Mouse (Mus musculus) limb, embryonic 11.5 days (tissue): Measurements from ENCODE around the gene Ensa. TPM values are rescaled to one million over a fixed set of nuclear protein-coding genes. Genes with fewer than 3 reads are reported as not detected.
A peak's percentile ranks its signal among the peaks of the same experiment; 100 is the strongest.

ENCODE experiments used
- ATAC-seq: fragments of 200-750 bp; cut with Nextera tagmentation; 2 replicates; pipeline ENCODE4 v1.8.0; 2017; ENCODE audit warnings: low read depth; ENCODE audit not compliant: insufficient number of reproducible peaks, low FRiP score, low TSS enrichment
- DNase-seq: peaks from one replicate; pipeline ENCODE4 v3.0.0-alpha.2; 2015; ENCODE audit warnings: low spot score
- H3K27ac ChIP-seq: fragments of 300-500 bp; sonication (generic); replicated peaks from 2 replicates; pipeline ENCODE4 v1.5.1; 2014; ENCODE audit warnings: low read depth, mild to moderate bottlenecking, low read length
- H3K27me3 ChIP-seq: fragments of 300-500 bp; sonication (generic); 2 replicates; pipeline ENCODE4 v1.6.1; 2014; ENCODE audit warnings: mild to moderate bottlenecking, low read length, mixed read lengths; ENCODE audit not compliant: control insufficient read depth, insufficient read depth
- H3K36me3 ChIP-seq: fragments of 300-500 bp; sonication (generic); 2 replicates; pipeline ENCODE4 v1.6.1; 2014; ENCODE audit warnings: mild to moderate bottlenecking, low read length, moderate library complexity, mixed read lengths; ENCODE audit not compliant: control insufficient read depth, insufficient read depth
- H3K4me1 ChIP-seq: fragments of 300-500 bp; sonication (generic); 2 replicates; pipeline ENCODE4 v1.6.1; 2014; ENCODE audit warnings: low read length, mixed read lengths; ENCODE audit not compliant: control insufficient read depth, insufficient read depth
- H3K4me2 ChIP-seq: fragments of 300-500 bp; sonication (generic); 2 replicates; pipeline ENCODE4 v1.6.1; 2014; ENCODE audit warnings: low read depth, mild to moderate bottlenecking, moderate library complexity; ENCODE audit not compliant: severe bottlenecking
- H3K4me3 ChIP-seq: fragments of 300-500 bp; sonication (generic); 2 replicates; pipeline ENCODE4 v1.5.1; 2014; ENCODE audit warnings: low read depth, low read length
- H3K9ac ChIP-seq: fragments of 300-500 bp; sonication (generic); 2 replicates; pipeline ENCODE4 v1.6.1; 2014; ENCODE audit warnings: mild to moderate bottlenecking, low read length
- H3K9me3 ChIP-seq: fragments of 300-500 bp; sonication (generic); 2 replicates; pipeline ENCODE4 v1.6.1; 2016; ENCODE audit warnings: low read length; ENCODE audit not compliant: control insufficient read depth
- WGBS: fragments of 180-500 bp; shearing (Covaris S2); extraction: QIAGEN DNeasy Blood & Tissue Kit; methylation state at CpG from one replicate; pipeline ENCODE4 v1.1.7; 2014; 5-methylcytosine and 5-hydroxymethylcytosine counted together
- polyA plus RNA-seq: library from polyadenylated mRNA; unstranded; fragments of >200 nt; fragmentation: Nextera tagmentation; extraction: Ambion mirVana; gene quantifications from 2 replicates; pipeline ENCODE4 v1.2.1, GENCODE M21; 2014

The Ensa gene
- polyA plus RNA-seq, 1 experiment from 2014 or later = 78.7 TPM

DNA sequence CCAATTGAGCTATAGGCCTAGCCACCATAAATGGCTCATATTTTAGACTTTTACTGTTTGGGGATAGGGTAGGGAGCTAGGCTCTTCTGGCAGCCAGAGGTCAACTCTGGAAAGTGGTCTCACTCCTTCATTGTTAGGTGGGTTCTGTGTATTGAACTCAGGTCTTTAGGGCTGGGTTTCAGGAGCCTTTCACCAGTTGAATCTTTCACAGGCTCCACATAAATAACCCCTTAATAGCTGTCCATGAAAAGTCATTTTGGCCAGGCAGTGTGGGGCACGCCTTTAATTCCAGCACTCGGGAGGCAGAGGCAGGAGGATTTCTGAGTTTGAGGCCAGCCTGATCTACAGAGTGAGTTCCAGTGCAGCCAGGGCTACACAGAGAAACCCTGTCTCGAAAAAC is 32.9 kb downstream of the Ensa start:
- Histone ChIP-seq H3K4me2 (peak overlapping the region; percentile 93), H3K4me1 (peaks cover 14% of the 10 kb centered on the region), H3K27ac (no peak overlapping the region), H3K9ac (no peak overlapping the region), H3K27me3 (no peaks in the 10 kb centered on the region), H3K9me3 (no peaks in the 10 kb centered on the region), H3K36me3 (no peaks in the 10 kb centered on the region; the same call in 1 of the 2 replicates), H3K4me3 (peak overlapping the region; percentile 100)
- 93% methylated on average over 3 of the region's 3 CpGs for WGBS
- ATAC-seq (no peak), DNase-seq (no peak)

DNA sequence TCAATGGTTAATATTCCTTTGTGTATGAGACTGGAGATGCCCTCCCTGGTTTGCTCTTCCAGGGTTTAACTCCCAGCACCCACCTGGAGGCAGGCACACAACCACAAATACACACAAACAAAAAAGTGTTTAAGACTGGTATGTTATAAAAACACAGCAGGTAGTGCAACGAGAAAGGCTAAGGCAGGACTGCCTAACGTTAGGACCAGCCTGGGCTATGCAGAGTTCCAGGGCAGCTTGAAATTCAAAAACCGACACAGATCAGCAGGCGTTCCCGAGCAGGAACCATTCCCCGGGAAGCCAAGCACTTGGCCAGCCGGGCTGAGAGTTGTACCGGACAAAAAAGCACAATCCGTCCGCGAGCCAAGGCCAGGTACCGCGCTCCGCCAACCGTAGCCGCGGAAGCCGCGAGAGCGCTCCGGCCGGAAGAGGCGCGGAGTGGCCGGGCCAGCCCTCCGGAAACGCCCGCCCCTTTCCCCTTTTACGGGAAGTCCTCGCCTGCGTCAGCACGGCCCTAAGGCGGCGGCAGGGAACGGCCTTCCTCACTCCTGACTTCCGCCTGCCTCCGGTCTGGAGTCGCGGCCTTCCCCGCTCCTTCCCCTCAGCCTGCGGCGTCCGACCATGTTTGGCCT is 33.6 kb downstream of the Ensa start, which contains the start of gene Mcl1:
TSS of gene Mcl1 (plus strand) at position 553 of the 632 bp plus-strand sequence.
- ATAC-seq = peak; percentile 94
- Histone ChIP-seq H3K9ac (peak within 1 kb of the TSS; percentile 98), H3K27ac (peak within 1 kb of the TSS; percentile 97), H3K27me3 (no peaks in the 10 kb centered on the region), H3K4me1 (peaks cover 11% of the 10 kb centered on the region), H3K9me3 (no peaks in the 10 kb centered on the region), H3K4me2 (peak within 1 kb of the TSS; percentile 93), H3K4me3 (peak within 1 kb of the TSS; percentile 100), H3K36me3 (peaks cover under 1% of the 10 kb centered on the region; the same call in 1 of the 2 replicates)
- DNase-seq = peak; percentile 97
- WGBS = under 1% methylated on average over 43 of the region's 43 CpGs

DNA sequence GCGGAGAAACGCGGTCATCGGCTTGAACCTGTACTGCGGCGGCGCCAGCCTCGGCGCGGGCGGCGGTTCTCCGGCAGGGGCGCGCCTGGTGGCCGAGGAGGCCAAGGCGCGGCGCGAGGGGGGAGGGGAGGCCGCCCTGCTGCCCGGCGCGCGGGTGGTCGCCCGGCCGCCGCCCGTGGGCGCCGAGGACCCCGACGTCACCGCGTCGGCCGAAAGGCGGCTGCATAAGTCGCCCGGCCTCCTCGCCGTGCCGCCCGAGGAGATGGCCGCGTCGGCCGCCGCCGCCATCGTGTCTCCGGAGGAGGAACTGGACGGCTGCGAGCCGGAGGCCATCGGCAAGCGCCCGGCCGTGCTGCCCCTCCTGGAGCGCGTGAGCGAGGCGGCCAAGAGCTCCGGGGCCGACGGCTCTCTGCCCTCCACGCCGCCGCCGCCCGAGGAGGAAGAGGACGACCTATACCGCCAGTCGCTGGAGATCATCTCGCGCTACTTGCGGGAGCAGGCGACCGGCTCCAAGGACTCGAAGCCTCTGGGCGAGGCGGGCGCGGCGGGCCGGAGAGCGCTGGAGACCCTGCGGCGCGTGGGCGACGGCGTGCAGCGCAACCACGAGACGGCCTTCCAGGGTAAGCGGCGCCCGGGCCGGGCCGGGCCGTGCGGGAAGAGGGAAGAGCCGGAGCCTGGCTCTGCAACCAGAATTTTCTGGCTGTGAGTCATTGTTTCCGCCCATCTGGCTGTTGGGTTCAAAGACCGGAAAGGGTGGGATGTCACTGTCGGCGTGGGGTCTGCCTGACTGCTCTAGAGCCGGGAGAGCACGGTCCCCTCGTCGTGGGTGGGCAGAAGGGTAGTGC is 34.3 kb downstream of the Ensa start:
- WGBS = under 1% methylated on average over 78 of the region's 113 CpGs
- ATAC-seq = peak; percentile 65

DNA sequence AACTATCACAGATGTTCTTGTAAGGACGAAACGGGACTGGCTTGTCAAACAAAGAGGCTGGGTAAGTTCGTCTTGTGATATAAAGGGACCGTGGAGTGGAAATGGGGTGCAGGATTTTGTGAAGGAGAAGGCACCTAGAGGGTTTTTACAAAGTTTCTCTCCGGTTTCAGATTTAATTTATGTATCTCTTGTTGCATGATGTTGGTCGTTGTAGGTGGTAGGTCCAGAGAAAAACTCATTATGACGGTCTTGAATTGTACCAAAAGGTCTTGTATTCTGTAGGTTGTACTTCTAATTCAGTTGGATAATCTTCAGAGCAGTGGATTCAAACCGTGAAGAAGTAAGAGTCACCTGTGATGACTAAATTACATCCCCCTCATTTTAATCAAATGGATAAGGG is 35.2 kb downstream of the Ensa start:
- peaks cover 9% of the 10 kb centered on the region for H3K4me1 ChIP-seq
- H3K36me3 ChIP-seq = peaks cover 4% of the 10 kb centered on the region; the same call in 1 of the 2 replicates
- no peaks in the 10 kb centered on the region for H3K9me3 ChIP-seq
- 4% methylated on average over 8 of the region's 8 CpGs for WGBS
- no peak overlapping the region for H3K27ac ChIP-seq
- peak overlapping the region; percentile 98 for H3K9ac ChIP-seq
- H3K4me2 ChIP-seq = peak overlapping the region; percentile 93
- no peaks in the 10 kb centered on the region for H3K27me3 ChIP-seq
- ATAC-seq = no peak
- DNase-seq = no peak
- H3K4me3 ChIP-seq = peak overlapping the region; percentile 100

More for the DNA sequence above, 34.3 kb downstream of the Ensa start:
- DNase-seq = peak; percentile 83
- no peaks in the 10 kb centered on the region for H3K9me3 ChIP-seq
- H3K9ac ChIP-seq = peak overlapping the region; percentile 98
- H3K27me3 ChIP-seq = no peaks in the 10 kb centered on the region
- peak overlapping the region; percentile 93 for H3K4me2 ChIP-seq
- peaks cover 2% of the 10 kb centered on the region; the same call in 1 of the 2 replicates for H3K36me3 ChIP-seq
- H3K4me3 ChIP-seq = peak overlapping the region; percentile 100
- H3K4me1 ChIP-seq = peaks cover 9% of the 10 kb centered on the region
- H3K27ac ChIP-seq = peak overlapping the region; percentile 97

DNA sequence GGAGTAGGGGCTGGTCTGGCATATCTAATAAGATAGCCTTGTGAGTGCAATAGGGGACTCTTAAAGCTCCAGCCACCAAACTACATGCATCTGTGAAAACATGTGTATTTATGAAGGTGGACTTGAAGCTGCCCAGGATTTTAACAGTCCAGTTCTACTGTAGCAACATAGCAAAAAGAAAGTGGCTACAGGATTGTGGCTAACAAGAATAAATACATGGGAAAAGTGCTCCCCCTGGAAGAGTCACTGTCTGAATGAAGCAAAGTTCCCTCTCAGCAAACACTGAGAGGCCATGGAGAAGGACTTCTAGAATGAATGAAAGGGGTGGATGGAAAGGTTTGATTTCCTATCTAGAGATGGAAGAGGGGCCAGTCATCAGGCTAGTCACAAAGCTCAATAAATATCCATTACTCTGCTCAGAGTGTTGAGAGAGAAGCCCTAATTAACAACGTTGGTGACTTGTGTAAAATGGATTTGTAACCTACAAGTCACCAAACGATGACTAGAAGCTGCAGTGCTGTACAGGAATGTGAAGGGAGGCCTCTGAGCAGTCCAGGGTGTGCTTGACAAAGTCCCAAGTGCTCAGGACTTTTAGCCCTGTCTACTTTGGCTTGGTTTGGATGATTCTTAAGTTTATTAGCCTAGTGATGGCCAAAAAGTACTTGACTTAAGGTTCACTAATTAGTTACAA is 36.1 kb downstream of the Ensa start:
- H3K27me3 ChIP-seq = no peaks in the 10 kb centered on the region
- no peaks in the 10 kb centered on the region for H3K9me3 ChIP-seq
- H3K9ac ChIP-seq = peak overlapping the region; percentile 98
- DNase-seq (no peak), ATAC-seq (no peak)
- WGBS = 35% methylated on average over 2 of the region's 2 CpGs
- peaks cover 4% of the 10 kb centered on the region; the same call in 1 of the 2 replicates for H3K36me3 ChIP-seq
- peak overlapping the region; percentile 93 for H3K4me2 ChIP-seq
- H3K27ac ChIP-seq = no peak overlapping the region
- peaks cover 9% of the 10 kb centered on the region for H3K4me1 ChIP-seq
- H3K4me3 ChIP-seq = peak overlapping the region; percentile 100

DNA sequence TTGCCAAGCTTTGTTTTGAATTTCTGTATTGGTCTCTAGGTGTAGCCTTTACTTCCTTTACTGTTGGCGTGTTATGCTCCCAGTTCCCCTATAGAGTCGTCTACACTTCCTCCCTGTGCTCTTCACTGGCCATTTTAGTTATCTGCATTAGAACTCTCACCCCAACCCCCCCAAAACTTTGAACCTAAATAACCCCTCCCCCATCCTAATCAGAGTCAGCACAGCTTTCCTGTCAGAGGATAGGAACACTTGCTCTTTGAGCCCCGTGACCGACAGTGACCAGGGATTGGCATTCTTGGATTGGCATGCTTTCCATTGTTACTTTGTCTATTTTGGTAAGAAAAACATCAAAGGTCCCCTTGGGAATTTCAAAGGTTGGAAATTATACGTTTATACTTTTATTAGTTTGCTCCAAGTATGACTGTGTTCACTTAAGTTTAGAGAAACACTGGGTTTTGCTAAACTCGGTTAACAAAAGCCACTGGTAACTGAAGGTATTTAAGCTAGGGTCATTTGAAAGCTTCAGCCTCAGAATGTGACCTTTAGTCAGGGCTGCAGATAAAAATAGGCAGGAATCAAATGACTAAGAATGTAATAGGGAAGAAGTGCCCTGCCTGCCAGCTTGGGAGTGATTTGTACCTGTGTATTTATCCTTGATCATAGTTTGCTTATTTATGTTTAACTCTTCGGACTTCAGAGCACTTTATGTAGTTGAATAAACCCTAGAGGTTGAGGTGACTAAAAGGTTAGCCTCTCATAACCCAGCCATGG is 37.3 kb downstream of the Ensa start:
- WGBS = 69% methylated on average over 7 of the region's 7 CpGs
- Histone ChIP-seq H3K9me3 (no peaks in the 10 kb centered on the region), H3K27me3 (no peaks in the 10 kb centered on the region), H3K36me3 (peaks cover 4% of the 10 kb centered on the region; the same call in 1 of the 2 replicates), H3K4me3 (no peak overlapping the region), H3K9ac (no peak overlapping the region), H3K4me1 (peaks cover 9% of the 10 kb centered on the region), H3K4me2 (no peak overlapping the region), H3K27ac (no peak overlapping the region)
- ATAC-seq = no peak
- no peak for DNase-seq

DNA sequence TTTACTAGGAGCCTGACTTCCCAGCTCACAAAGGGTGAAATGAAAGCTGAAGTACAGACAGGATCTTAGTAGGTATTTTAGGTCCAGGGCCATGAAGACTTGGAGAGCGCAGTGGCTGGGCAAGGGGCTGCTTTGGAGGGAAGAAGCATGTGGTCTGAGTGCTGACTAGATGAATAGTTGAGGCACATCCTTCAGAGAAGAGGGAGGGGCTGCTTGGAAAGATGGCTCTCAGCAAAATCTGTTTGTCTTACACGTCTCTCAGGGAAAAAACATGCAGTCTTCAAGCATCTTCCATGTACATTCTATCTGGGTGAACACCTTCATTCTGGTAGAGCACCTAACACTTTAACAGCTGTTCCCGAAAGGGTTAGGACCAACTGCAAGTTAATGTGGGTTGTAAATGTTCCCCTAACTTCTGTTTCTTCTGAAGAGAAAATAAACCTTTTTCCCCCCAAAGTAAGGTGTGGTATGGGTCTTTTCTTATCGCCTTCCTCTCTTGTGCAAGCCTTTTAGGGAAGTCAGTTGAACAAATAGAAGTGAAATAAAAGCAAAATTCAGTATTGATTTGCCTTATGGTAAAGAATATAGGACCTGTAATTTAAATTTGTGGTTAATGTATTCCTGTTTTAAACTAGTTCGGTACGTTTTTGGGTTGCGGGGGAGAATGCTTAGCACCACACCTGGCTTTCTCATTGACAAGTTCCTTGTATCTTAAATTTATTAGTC is 38.1 kb downstream of the Ensa start:
- Histone ChIP-seq H3K4me2 (no peak overlapping the region), H3K4me3 (no peak overlapping the region), H3K36me3 (peaks cover 4% of the 10 kb centered on the region; the same call in 1 of the 2 replicates), H3K27me3 (no peaks in the 10 kb centered on the region), H3K4me1 (peaks cover 9% of the 10 kb centered on the region), H3K9me3 (no peaks in the 10 kb centered on the region), H3K27ac (no peak overlapping the region), H3K9ac (no peak overlapping the region)
- ATAC-seq (no peak), DNase-seq (no peak)
- WGBS = 80% methylated on average over 7 of the region's 7 CpGs
